Mouse (Mus musculus): Measurements from ENCODE around the gene Pik3r5. TPM values are rescaled to one million over a fixed set of nuclear protein-coding genes. Genes with fewer than 3 reads are reported as not detected.

The Pik3r5 gene
- total RNA-seq, 2 experiments from 2014 or later: 9.0 to 16.5 TPM

Other genes with a start within 250 kb of the Pik3r5 start
- gene Ntn1, start 31.3 kb upstream of the Pik3r5 start, total RNA-seq (2014; fragmentation: Nextera tagmentation): not detected in 2 replicates
- gene Ntn1, start 31.3 kb upstream of the Pik3r5 start, total RNA-seq (2017): not detected in 2 replicates
- gene Pik3r6, start 70.9 kb downstream of the Pik3r5 start, total RNA-seq (2014; fragmentation: Nextera tagmentation): 5.7 and 7.8 TPM in 2 replicates
- gene Pik3r6, start 70.9 kb downstream of the Pik3r5 start, total RNA-seq (2017): 9.7 and 16.4 TPM in 2 replicates
- 0.88 TPM in 1 of 2 replicates, not detected in the other for gene Mfsd6l, start 124.1 kb downstream of the Pik3r5 start, total RNA-seq (2014; fragmentation: Nextera tagmentation)
- gene Mfsd6l, start 124.1 kb downstream of the Pik3r5 start, total RNA-seq (2017): 0.26 TPM in 1 of 2 replicates, not detected in the other
- gene Ccdc42, start 154.9 kb downstream of the Pik3r5 start, total RNA-seq (2014; fragmentation: Nextera tagmentation): not detected in 2 replicates
- not detected in 2 replicates for gene Ccdc42, start 154.9 kb downstream of the Pik3r5 start, total RNA-seq (2017)

Measured in granulocyte monocyte progenitor cell, adult 5-6 weeks (primary cell).